Mouse (Mus musculus) cortical plate, adult 2 months (tissue): ENCODE results near the gene Tmprss12.

Experiments
- CTCF ChIP-seq: fragments of 200-500 bp; IDR thresholded peaks from 2 replicates; pipeline ENCODE4 v1.5.1; 2011; ENCODE audit warnings: mild to moderate bottlenecking, control low read depth, low read length; ENCODE audit not compliant: insufficient read depth; ENCODE audit errors: extremely low read depth
- POLR2A ChIP-seq: fragments of 200-500 bp; IDR thresholded peaks from 2 replicates; pipeline ENCODE4 v1.6.1; 2011; ENCODE audit warnings: mild to moderate bottlenecking, low read length, control low read depth; ENCODE audit not compliant: insufficient read depth; ENCODE audit errors: extremely low read depth

DNA sequence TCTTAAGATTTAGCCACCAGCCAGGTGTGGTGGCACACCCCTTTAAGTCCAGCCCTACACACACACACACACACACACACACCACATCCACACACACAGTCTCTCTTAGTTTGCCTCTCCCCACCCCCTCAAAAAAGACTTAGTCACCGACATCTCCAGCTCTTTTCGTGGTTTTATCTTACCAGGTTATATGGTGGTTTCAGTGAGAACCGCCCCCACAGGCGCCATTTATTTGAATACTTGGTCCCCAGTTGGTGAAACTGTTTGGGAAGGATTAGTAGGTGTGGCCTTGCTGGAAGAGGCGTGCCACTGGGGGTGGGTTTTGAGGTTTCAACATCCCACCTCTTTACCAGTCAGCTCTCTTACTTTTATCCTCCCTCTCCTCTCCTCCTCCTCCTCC, 17.2 kb downstream of the Tmprss12 start:
- TF ChIP-seq POLR2A (no peak), CTCF (no peak)
